Mouse (Mus musculus) forebrain, postnatal 0 days (tissue): Measurements from ENCODE around the gene Gngt2. TPM values are rescaled to one million over a fixed set of nuclear protein-coding genes. Genes with fewer than 3 reads are reported as not detected.

ENCODE experiments used
- ATAC-seq: fragments of 200-750 bp; cut with Nextera tagmentation; 2 replicates; pipeline ENCODE4 v1.8.0; 2017; ENCODE audit warnings: mild to moderate bottlenecking, moderate library complexity
- DNase-seq: peaks from one replicate; pipeline ENCODE4 v3.0.0-alpha.2; 2015
- H3K27ac ChIP-seq: fragments of 300-500 bp; sonication (generic); 2 replicates; pipeline ENCODE4 v1.5.1; 2014; ENCODE audit warnings: low read depth, mild to moderate bottlenecking, antibody characterized with exemption, low read length, moderate library complexity, mixed read lengths
- H3K27me3 ChIP-seq: fragments of 300-500 bp; sonication (generic); 2 replicates; pipeline ENCODE4 v1.6.1; 2014; ENCODE audit warnings: mild to moderate bottlenecking, low read length, mixed read lengths; ENCODE audit not compliant: insufficient read depth
- H3K36me3 ChIP-seq: fragments of 300-500 bp; sonication (generic); 2 replicates; pipeline ENCODE4 v1.6.1; 2014; ENCODE audit warnings: mild to moderate bottlenecking, moderate library complexity; ENCODE audit not compliant: insufficient read depth
- H3K4me1 ChIP-seq: fragments of 300-500 bp; sonication (generic); 2 replicates; pipeline ENCODE4 v1.6.1; 2014; ENCODE audit warnings: antibody characterized with exemption; ENCODE audit not compliant: insufficient read depth
- H3K4me2 ChIP-seq: fragments of 300-500 bp; sonication (generic); 2 replicates; pipeline ENCODE4 v1.6.1; 2014; ENCODE audit warnings: low read depth, mild to moderate bottlenecking, moderate library complexity
- H3K4me3 ChIP-seq: fragments of 300-500 bp; sonication (generic); 2 replicates; pipeline ENCODE4 v1.5.1; 2014; ENCODE audit warnings: low read depth, low read length, mixed read lengths
- H3K9ac ChIP-seq: fragments of 300-500 bp; sonication (generic); 2 replicates; pipeline ENCODE4 v1.6.1; 2014; ENCODE audit warnings: mild to moderate bottlenecking
- H3K9me3 ChIP-seq: fragments of 300-500 bp; sonication (generic); 2 replicates; pipeline ENCODE4 v1.6.1; 2016; ENCODE audit warnings: low read length
- CTCF ChIP-seq: sonication (generic); IDR thresholded peaks from 2 replicates; pipeline ENCODE4 v1.5.1; 2016; ENCODE audit warnings: antibody characterized with exemption, control low read depth, low read depth
- WGBS: fragments of 180-500 bp; shearing (Covaris S2); extraction: QIAGEN DNeasy Blood & Tissue Kit; methylation state at CpG from one replicate; pipeline ENCODE4 v1.1.7; 2014; 5-methylcytosine and 5-hydroxymethylcytosine counted together
- polyA plus RNA-seq: library from polyadenylated mRNA; unstranded; fragments of >200 nt; fragmentation: Nextera tagmentation; extraction: Ambion mirVana; gene quantifications from 2 replicates; pipeline ENCODE4 v1.2.1, GENCODE M21; 2015
- total RNA-seq: library from RNA; depleted of rRNA; stranded (reverse); fragments of >200 nt; gene quantifications from 2 replicates; pipeline ENCODE4 v1.2.3, GENCODE M21; 2014; rRNA removed

Gngt2 gene
- 1.0 and 1.6 TPM in 2 replicates for total RNA-seq
- polyA plus RNA-seq, result 1.9 and 2.9 TPM in 2 replicates

DNA sequence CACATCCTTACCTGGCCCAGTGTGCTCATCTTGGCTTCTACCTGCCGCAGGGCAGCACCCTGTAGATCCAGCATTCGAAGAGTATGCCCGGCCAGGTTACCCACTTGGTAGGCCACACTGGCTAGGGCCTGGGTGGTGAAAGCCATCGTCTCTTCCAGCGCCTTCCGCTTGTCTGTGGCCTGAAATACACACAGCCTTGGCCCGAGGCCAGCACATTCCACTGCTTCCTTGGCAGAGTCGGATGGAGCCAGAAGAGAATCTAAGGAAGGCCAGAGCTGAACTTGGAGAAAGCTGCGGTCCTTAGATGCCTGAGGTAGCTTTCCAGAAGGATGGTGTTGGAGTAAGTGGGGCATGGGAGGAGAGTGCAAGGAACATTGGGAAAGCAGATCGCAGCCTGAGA lies at the start of gene Gngt2:
Gene Gngt2 (plus strand): TSS at position 158 of the 400 bp plus-strand sequence.
- no peak within 1 kb of the TSS for H3K4me2 ChIP-seq
- no peak within 1 kb of the TSS for H3K4me3 ChIP-seq
- TF ChIP-seq CTCF, result no peak
- peaks cover 4% of the 10 kb centered on the region for H3K4me1 ChIP-seq
- DNase-seq, result peak; percentile 60
- no peaks in the 10 kb centered on the region for H3K36me3 ChIP-seq
- ATAC-seq, result no peak
- H3K9me3 ChIP-seq, result no peaks in the 10 kb centered on the region
- WGBS, result 52% methylated on average over 10 of the region's 10 CpGs
- H3K27ac ChIP-seq, result no peak within 1 kb of the TSS
- peaks cover 43% of the 10 kb centered on the region for H3K27me3 ChIP-seq
- no peak within 1 kb of the TSS for H3K9ac ChIP-seq

DNA sequence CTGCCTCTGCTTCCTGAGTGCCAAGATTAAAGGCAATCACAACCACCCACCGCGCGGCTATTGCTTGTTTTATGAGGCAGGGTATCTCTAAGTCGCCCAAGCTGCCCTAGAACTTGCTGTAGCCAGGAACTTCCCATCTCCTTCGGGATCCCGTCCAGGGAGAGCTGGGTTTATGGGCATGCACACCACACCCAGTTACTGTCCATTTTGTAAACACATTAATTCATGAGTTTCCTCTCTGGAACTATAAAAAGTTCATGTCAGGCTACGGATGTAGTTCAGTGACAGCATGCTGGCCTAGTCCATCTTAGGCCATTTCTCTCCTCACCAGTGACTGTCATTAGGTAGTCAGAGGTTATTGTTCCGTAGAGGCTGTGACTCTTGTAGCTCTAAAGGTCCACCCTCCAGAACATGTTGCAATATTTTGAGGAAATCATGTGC lies 47.5 kb upstream of the Gngt2 start:
- DNase-seq, result no peak
- H3K4me1 ChIP-seq, result no peaks in the 10 kb centered on the region
- H3K4me2 ChIP-seq, result no peak overlapping the region
- H3K9ac ChIP-seq, result no peak overlapping the region
- no peaks in the 10 kb centered on the region for H3K9me3 ChIP-seq
- no peak overlapping the region for H3K4me3 ChIP-seq
- 85% methylated on average over 8 of the region's 8 CpGs for WGBS
- no peak overlapping the region for H3K27ac ChIP-seq
- H3K36me3 ChIP-seq, result no peaks in the 10 kb centered on the region
- H3K27me3 ChIP-seq, result no peaks in the 10 kb centered on the region
- TF ChIP-seq CTCF, result no peak
- ATAC-seq, result no peak

DNA sequence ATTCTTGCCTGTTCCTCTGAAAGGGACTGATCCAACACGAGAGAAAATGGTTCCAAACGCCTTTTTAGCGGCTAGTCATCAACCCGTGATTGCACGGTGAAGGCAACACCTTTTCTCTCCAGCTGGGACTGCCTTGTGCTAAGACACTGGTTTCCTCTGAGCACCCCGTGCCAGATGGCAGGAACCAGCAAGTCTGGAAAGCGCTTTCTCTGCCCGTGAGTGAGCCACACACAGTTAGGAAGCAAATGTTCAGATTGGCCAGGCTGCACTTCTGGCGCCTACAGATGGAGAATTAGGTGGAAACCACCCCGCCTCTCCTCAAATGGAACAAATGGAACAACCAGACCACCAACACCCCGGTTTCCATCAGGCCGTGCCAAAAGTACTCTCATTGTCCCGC lies 45.2 kb upstream of the Gngt2 start:
- peak; percentile 66 for ATAC-seq
- H3K27ac ChIP-seq, result no peak overlapping the region
- H3K4me1 ChIP-seq, result no peaks in the 10 kb centered on the region
- no peaks in the 10 kb centered on the region for H3K27me3 ChIP-seq
- H3K4me2 ChIP-seq, result no peak overlapping the region
- TF ChIP-seq CTCF, result no peak
- H3K4me3 ChIP-seq, result no peak overlapping the region
- no peaks in the 10 kb centered on the region for H3K9me3 ChIP-seq
- DNase-seq, result peak; percentile 67
- 73% methylated on average over 13 of the region's 13 CpGs for WGBS
- no peaks in the 10 kb centered on the region for H3K36me3 ChIP-seq
- no peak overlapping the region for H3K9ac ChIP-seq

DNA sequence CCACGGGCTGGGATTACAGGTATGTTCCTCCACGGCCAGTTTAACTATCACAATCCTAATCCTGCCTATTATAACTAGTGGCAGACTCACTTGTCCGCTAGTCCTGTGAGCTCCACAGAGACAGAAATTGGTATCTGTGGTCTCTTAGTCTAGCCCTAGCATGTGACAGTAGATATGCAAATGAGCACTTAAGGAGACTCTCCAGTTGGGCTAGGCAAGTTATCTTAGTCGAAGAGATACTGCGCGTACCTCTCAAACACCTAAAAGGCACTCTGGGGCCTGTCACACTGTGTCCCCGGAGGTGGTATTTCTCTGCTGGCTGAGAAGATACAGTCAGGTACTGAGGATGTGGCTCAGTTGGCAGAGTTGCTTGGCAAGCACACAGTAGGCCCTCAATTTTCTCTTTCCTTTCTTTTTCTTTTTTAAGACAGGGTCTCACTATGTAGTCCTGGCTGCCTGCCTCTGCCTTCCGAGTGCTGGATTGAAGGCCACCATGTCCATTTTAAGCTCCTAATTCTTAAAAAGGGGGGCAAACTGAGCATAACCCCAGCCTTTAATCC lies 44.0 kb upstream of the Gngt2 start:
- Histone ChIP-seq H3K9me3 (no peaks in the 10 kb centered on the region), H3K4me2 (no peak overlapping the region), H3K36me3 (no peaks in the 10 kb centered on the region), H3K27me3 (no peaks in the 10 kb centered on the region), H3K4me3 (no peak overlapping the region), H3K9ac (no peak overlapping the region), H3K4me1 (no peaks in the 10 kb centered on the region), H3K27ac (no peak overlapping the region)
- WGBS, result 92% methylated on average over 8 of the region's 8 CpGs
- no peak for TF ChIP-seq CTCF
- no peak for DNase-seq
- ATAC-seq, result no peak

DNA sequence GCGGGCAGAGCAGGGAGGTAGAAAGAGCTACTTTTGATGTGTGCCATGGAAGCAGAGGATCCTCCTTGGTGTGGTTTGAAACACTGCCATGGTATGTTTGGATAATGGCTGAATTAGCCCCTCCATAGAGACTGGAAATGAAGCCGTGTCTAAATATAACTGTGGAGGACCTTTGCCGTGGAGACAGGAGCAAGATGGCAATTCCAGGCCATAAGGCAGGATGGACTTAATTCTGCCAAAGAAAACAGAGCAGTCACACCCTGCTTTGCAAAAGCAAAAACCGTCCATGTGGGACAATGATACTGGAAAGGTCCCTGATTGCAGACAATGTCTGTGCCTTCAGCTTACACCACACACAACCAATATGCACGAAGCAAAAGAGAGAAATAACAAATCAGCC lies 42.8 kb upstream of the Gngt2 start:
- Histone ChIP-seq H3K4me3 (no peak overlapping the region), H3K36me3 (no peaks in the 10 kb centered on the region), H3K9me3 (no peaks in the 10 kb centered on the region), H3K4me1 (no peaks in the 10 kb centered on the region), H3K27ac (no peak overlapping the region), H3K27me3 (no peaks in the 10 kb centered on the region), H3K4me2 (no peak overlapping the region), H3K9ac (no peak overlapping the region)
- DNase-seq (no peak), ATAC-seq (no peak)
- TF ChIP-seq CTCF, result no peak
- 70% methylated on average over 5 of the region's 5 CpGs for WGBS

DNA sequence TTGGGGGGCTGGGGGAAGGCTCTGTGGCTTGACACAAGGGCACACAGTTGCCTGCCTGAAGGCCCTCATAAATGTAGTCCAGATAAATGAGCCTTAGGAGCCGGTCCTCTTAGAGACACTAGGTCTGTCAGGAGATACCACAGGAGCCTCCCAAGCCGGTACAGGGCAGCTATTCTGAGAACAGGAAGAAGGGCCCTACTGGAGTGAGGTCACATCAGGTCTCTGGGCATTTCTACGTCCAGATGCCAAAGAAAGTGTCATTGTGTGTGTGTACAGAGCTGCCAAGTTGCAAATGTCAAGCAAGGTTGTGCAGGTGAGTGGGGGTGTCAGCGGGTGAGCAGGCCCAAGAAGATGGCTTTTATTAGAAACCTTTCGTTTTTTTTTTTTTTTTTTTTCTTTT lies 41.4 kb upstream of the Gngt2 start:
- no peak overlapping the region for H3K27ac ChIP-seq
- ATAC-seq, result no peak
- no peaks in the 10 kb centered on the region; the same call in 1 of the 2 replicates for H3K27me3 ChIP-seq
- no peak overlapping the region for H3K9ac ChIP-seq
- H3K4me2 ChIP-seq, result no peak overlapping the region
- no peaks in the 10 kb centered on the region for H3K4me1 ChIP-seq
- H3K4me3 ChIP-seq, result no peak overlapping the region
- WGBS, result 76% methylated on average over 5 of the region's 5 CpGs
- TF ChIP-seq CTCF, result no peak
- H3K36me3 ChIP-seq, result no peaks in the 10 kb centered on the region
- H3K9me3 ChIP-seq, result no peaks in the 10 kb centered on the region
- DNase-seq, result no peak

DNA sequence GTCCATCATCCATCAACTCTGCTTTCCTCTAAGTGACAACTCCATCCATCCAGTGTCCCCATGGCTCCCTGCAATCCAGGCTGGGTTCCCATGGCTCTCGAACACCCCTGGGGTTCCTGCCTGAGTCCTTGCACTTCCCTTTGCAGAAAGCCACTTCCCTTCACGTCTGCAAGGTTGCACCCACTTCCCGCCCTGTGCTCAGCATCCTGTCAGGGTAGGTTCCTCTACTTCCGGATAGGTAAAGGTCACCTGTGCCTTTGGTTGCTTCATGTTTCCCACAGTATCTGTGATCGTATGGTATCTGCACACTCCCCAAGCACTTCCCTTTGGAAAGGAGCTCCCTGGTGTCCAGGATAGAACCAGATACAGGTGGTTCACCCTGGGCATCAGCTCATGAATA lies 32.0 kb upstream of the Gngt2 start:
- no peak for ATAC-seq
- Histone ChIP-seq H3K4me2 (no peak overlapping the region), H3K27ac (no peak overlapping the region), H3K27me3 (no peaks in the 10 kb centered on the region; the same call in 1 of the 2 replicates), H3K4me3 (no peak overlapping the region), H3K9ac (no peak overlapping the region), H3K9me3 (no peaks in the 10 kb centered on the region), H3K4me1 (no peaks in the 10 kb centered on the region), H3K36me3 (no peaks in the 10 kb centered on the region)
- 81% methylated on average over 5 of the region's 5 CpGs for WGBS
- TF ChIP-seq CTCF, result no peak
- DNase-seq, result no peak
